Mouse (Mus musculus): ENCODE data around the gene Osbpl6.

DNA sequence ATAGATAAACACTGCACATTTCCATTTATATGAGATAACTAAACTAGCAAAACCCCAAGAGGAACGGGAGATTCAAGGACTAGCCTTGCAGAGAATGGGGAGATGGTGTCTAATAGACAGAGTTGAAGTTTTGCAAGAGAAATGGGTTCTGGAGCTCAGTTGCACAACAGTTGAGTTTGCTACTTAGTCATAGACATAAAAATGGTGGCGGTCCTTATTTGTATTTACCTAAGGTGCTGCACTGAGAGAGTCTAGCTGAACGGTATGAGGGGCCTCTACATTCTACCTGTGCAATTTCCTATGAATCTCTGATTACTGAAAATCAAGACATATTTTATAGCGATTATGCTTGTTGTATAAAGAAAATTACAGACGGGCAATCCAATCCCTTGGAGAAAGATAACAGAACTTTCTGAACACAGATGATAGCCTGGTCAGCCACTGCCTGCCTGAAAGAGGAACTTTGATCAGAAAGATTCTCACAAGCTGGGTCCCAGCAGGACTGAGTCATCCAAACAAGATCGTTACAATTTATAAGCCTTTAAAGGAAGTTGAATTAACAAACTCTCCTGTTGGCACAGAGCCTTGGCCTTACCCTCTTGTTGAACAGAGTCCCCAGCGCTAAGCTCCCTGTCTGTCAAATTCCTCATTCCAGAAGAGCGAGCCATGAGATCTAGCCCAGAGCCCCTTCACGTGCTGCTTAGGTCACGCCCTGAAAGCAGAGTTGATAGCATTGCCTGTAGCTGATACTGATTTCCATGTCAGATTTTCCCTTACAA is 204.2 kb downstream of the Osbpl6 start:
- no peak for TF ChIP-seq CTCF (IDR thresholded peaks at IDR 0.05; ENCODE audit: control insufficient read depth, insufficient read depth, insufficient replicate concordance, low read depth, low read length)
- no peak for TF ChIP-seq POLR2A (IDR thresholded peaks at IDR 0.05; ENCODE audit: control insufficient read depth, low read depth, low read length)

Data from testis, adult 2 months (tissue).